In genomic region chr13:97928135-97928497, GRCm38 (mm10) we compare ENCODE assay signal across 7 mouse cellular contexts.
DNase-seq lines count a peak whose midpoint lies in the region; ATAC-seq lines count a peak whose summit lies in the region.

No protein-coding gene starts in this region.

- no peaks in the 10 kb centered on the region for H3K9me3 ChIP-seq in embryonic facial prominence, embryonic 13.5 days
- no peaks in the 10 kb centered on the region for H3K9me3 ChIP-seq in limb, embryonic 12.5 days
- H3K9me3 ChIP-seq in midbrain, embryonic 14.5 days (ENCODE audit: control insufficient read depth, low read length), result no peaks in the 10 kb centered on the region
- H3K9me3 ChIP-seq in forebrain, embryonic 10.5 days, result peaks cover 4% of the 10 kb centered on the region; the same call in 1 of the 2 replicates

- H3K4me1 ChIP-seq in embryonic facial prominence, embryonic 13.5 days, result peaks cover 25% of the 10 kb centered on the region
- H3K4me1 ChIP-seq in limb, embryonic 12.5 days (replicated peaks), result peaks cover 55% of the 10 kb centered on the region
- H3K4me1 ChIP-seq in midbrain, embryonic 14.5 days (ENCODE audit: control insufficient read depth, insufficient read depth, low read length), result no peaks in the 10 kb centered on the region
- H3K4me1 ChIP-seq in forebrain, embryonic 10.5 days, result peaks cover 14% of the 10 kb centered on the region

- peaks cover 7% of the 10 kb centered on the region for H3K36me3 ChIP-seq in embryonic facial prominence, embryonic 13.5 days
- peaks cover 10% of the 10 kb centered on the region for H3K36me3 ChIP-seq in limb, embryonic 12.5 days
- no peaks in the 10 kb centered on the region for H3K36me3 ChIP-seq in midbrain, embryonic 14.5 days (ENCODE audit: control insufficient read depth, insufficient read depth, low read length)
- H3K36me3 ChIP-seq in forebrain, embryonic 10.5 days (replicated peaks), result peaks cover 6% of the 10 kb centered on the region; the same call in 1 of the 2 replicates

- H3K27me3 ChIP-seq in embryonic facial prominence, embryonic 13.5 days, result no peaks in the 10 kb centered on the region
- no peaks in the 10 kb centered on the region for H3K27me3 ChIP-seq in limb, embryonic 12.5 days
- no peaks in the 10 kb centered on the region for H3K27me3 ChIP-seq in midbrain, embryonic 14.5 days (ENCODE audit: control insufficient read depth, insufficient read depth, low read length)
- H3K27me3 ChIP-seq in forebrain, embryonic 10.5 days (ENCODE audit: poor library complexity, severe bottlenecking), result no peaks in the 10 kb centered on the region

- no peak for ATAC-seq in embryonic facial prominence, embryonic 13.5 days (ENCODE audit: insufficient number of reproducible peaks, insufficient read depth, low FRiP score, low TSS enrichment, low read depth)
- ATAC-seq in limb, embryonic 12.5 days (ENCODE audit: insufficient number of reproducible peaks, insufficient read depth, low FRiP score, low TSS enrichment, low read depth), result no peak
- no peak for ATAC-seq in midbrain, embryonic 14.5 days (ENCODE audit: low FRiP score, low TSS enrichment)

- 14% methylated on average over 8 of the region's 8 CpGs for WGBS in embryonic facial prominence, embryonic 13.5 days
- 2% methylated on average over 8 of the region's 8 CpGs for WGBS in limb, embryonic 12.5 days
- 66% methylated on average over 8 of the region's 8 CpGs for WGBS in midbrain, embryonic 14.5 days
- WGBS in forebrain, embryonic 10.5 days, result 62% methylated on average over 8 of the region's 8 CpGs

- H3K4me2 ChIP-seq in embryonic facial prominence, embryonic 13.5 days, result peak overlapping the region; percentile 24
- H3K4me2 ChIP-seq in limb, embryonic 12.5 days, result peak overlapping the region; percentile 42
- no peak overlapping the region for H3K4me2 ChIP-seq in midbrain, embryonic 14.5 days (ENCODE audit: low read length)

- no peak overlapping the region for H3K4me3 ChIP-seq in embryonic facial prominence, embryonic 13.5 days
- H3K4me3 ChIP-seq in limb, embryonic 12.5 days (replicated peaks), result no peak overlapping the region
- H3K4me3 ChIP-seq in midbrain, embryonic 14.5 days (replicated peaks; ENCODE audit: low read depth, low read length), result no peak overlapping the region
- no peak overlapping the region for H3K4me3 ChIP-seq in forebrain, embryonic 10.5 days

- peak; percentile 45 for DNase-seq in urinary bladder, postnatal 14 days (ENCODE audit: low spot score)
- no peak for DNase-seq in urinary bladder, adult 2 months (ENCODE audit: low spot score)
- DNase-seq in midbrain, embryonic 14.5 days, result no peak
- no peak for DNase-seq in frontal cortex, postnatal 36 days (ENCODE audit: low spot score in 2 of 2)
- DNase-seq in forebrain, embryonic 10.5 days (ENCODE audit: extremely low spot score, low spot score), result no peak

- H3K9ac ChIP-seq in embryonic facial prominence, embryonic 13.5 days, result no peak overlapping the region
- H3K9ac ChIP-seq in limb, embryonic 12.5 days (replicated peaks), result no peak overlapping the region
- H3K9ac ChIP-seq in midbrain, embryonic 14.5 days (replicated peaks; ENCODE audit: low read length), result no peak overlapping the region

- H3K27ac ChIP-seq in embryonic facial prominence, embryonic 13.5 days, result no peak overlapping the region
- H3K27ac ChIP-seq in limb, embryonic 12.5 days, result 0 out of 2 replicates have a peak overlapping the region, but pooled peaks have one; percentile 35
- no peak overlapping the region for H3K27ac ChIP-seq in midbrain, embryonic 14.5 days (replicated peaks; ENCODE audit: low read depth, low read length)
- H3K27ac ChIP-seq in forebrain, embryonic 10.5 days, result no peak overlapping the region
